Mouse (Mus musculus): ENCODE data around the gene Heatr5a. TPM values are rescaled to one million over a fixed set of nuclear protein-coding genes. Genes with fewer than 3 reads are reported as not detected.

Gene Heatr5a
- 12.7 and 13.8 TPM in 2 replicates for polyA plus RNA-seq (2016; fragmentation: Nextera tagmentation; extraction: Ambion mirVana)

GRCm38 (mm10) chr12:51971070-51971664, at the start of gene Heatr5a:
Gene Heatr5a, minus strand, starts transcription at chr12:51971321.
- H3K9me3 ChIP-seq (replicated peaks): no peaks in the 10 kb centered on the region; the same call in 1 of the 2 replicates
- H3K4me2 ChIP-seq: peak within 1 kb of the TSS; percentile 80
- H3K27me3 ChIP-seq (replicated peaks): no peaks in the 10 kb centered on the region
- H3K36me3 ChIP-seq: no peaks in the 10 kb centered on the region; the same call in 1 of the 2 replicates
- peak within 1 kb of the TSS; percentile 97 for H3K9ac ChIP-seq
- under 1% methylated on average over 53 of the region's 53 CpGs for WGBS (ENCODE audit: insufficient replicate concordance)
- peak within 1 kb of the TSS; percentile 94 for H3K4me3 ChIP-seq
- H3K4me1 ChIP-seq: peaks cover 28% of the 10 kb centered on the region
- peak within 1 kb of the TSS; percentile 96 for H3K27ac ChIP-seq
- ATAC-seq: peak; percentile 96

GRCm38 (mm10) chr12:52014494-52015029, 43.4 kb upstream of the Heatr5a start:
- Histone ChIP-seq H3K9me3 (replicated peaks) (no peaks in the 10 kb centered on the region), H3K27ac (no peak overlapping the region), H3K36me3 (no peaks in the 10 kb centered on the region), H3K4me1 (no peaks in the 10 kb centered on the region), H3K27me3 (replicated peaks) (no peaks in the 10 kb centered on the region; the same call in 1 of the 2 replicates), H3K4me3 (no peak overlapping the region), H3K9ac (no peak overlapping the region), H3K4me2 (no peak overlapping the region)
- ATAC-seq: no peak
- WGBS (ENCODE audit: insufficient replicate concordance): 79% methylated on average over 7 of the region's 7 CpGs

GRCm38 (mm10) chr12:52014044-52014443, 42.9 kb upstream of the Heatr5a start:
- Histone ChIP-seq H3K36me3 (no peaks in the 10 kb centered on the region), H3K9me3 (replicated peaks) (no peaks in the 10 kb centered on the region), H3K4me2 (no peak overlapping the region), H3K4me3 (no peak overlapping the region), H3K4me1 (no peaks in the 10 kb centered on the region), H3K9ac (no peak overlapping the region), H3K27me3 (replicated peaks) (no peaks in the 10 kb centered on the region; the same call in 1 of the 2 replicates), H3K27ac (no peak overlapping the region)
- WGBS (ENCODE audit: insufficient replicate concordance): 72% methylated on average over 11 of the region's 11 CpGs
- ATAC-seq: no peak

GRCm38 (mm10) chr12:52013274-52013673, 42.2 kb upstream of the Heatr5a start:
- H3K27ac ChIP-seq: no peak overlapping the region
- 49% methylated on average over 9 of the region's 9 CpGs for WGBS (ENCODE audit: insufficient replicate concordance)
- no peak for ATAC-seq
- H3K36me3 ChIP-seq: no peaks in the 10 kb centered on the region
- no peaks in the 10 kb centered on the region for H3K9me3 ChIP-seq (replicated peaks)
- no peak overlapping the region for H3K4me3 ChIP-seq
- H3K4me2 ChIP-seq: no peak overlapping the region
- H3K27me3 ChIP-seq (replicated peaks): no peaks in the 10 kb centered on the region; the same call in 1 of the 2 replicates
- H3K4me1 ChIP-seq: no peaks in the 10 kb centered on the region
- no peak overlapping the region for H3K9ac ChIP-seq

- no peaks in the 10 kb centered on the region for H3K4me1 ChIP-seq
- no peak overlapping the region for H3K4me2 ChIP-seq
- H3K9me3 ChIP-seq (replicated peaks): no peaks in the 10 kb centered on the region
- H3K27me3 ChIP-seq (replicated peaks): no peaks in the 10 kb centered on the region; the same call in 1 of the 2 replicates
- WGBS (ENCODE audit: insufficient replicate concordance): 65% methylated on average over 8 of the region's 8 CpGs
- no peak for ATAC-seq
- no peak overlapping the region for H3K9ac ChIP-seq
- H3K27ac ChIP-seq: no peak overlapping the region
- no peaks in the 10 kb centered on the region for H3K36me3 ChIP-seq
- no peak overlapping the region for H3K4me3 ChIP-seq
Observed at GRCm38 (mm10) chr12:52012159-52012558, 41.0 kb upstream of the Heatr5a start.

- Histone ChIP-seq H3K4me3 (no peak overlapping the region), H3K36me3 (no peaks in the 10 kb centered on the region), H3K9me3 (replicated peaks) (no peaks in the 10 kb centered on the region), H3K27ac (no peak overlapping the region), H3K4me1 (peaks cover 8% of the 10 kb centered on the region), H3K9ac (no peak overlapping the region), H3K27me3 (replicated peaks) (no peaks in the 10 kb centered on the region; the same call in 1 of the 2 replicates), H3K4me2 (no peak overlapping the region)
- no peak for ATAC-seq
- WGBS (ENCODE audit: insufficient replicate concordance): 62% methylated on average over 2 of the region's 2 CpGs
Observed at GRCm38 (mm10) chr12:52010630-52010961, 39.5 kb upstream of the Heatr5a start.

GRCm38 (mm10) chr12:52009928-52010629, 39.0 kb upstream of the Heatr5a start:
- no peak for ATAC-seq
- H3K4me3 ChIP-seq: no peak overlapping the region
- no peak overlapping the region for H3K27ac ChIP-seq
- no peaks in the 10 kb centered on the region; the same call in 1 of the 2 replicates for H3K27me3 ChIP-seq (replicated peaks)
- no peak overlapping the region for H3K4me2 ChIP-seq
- no peaks in the 10 kb centered on the region for H3K9me3 ChIP-seq (replicated peaks)
- WGBS (ENCODE audit: insufficient replicate concordance): 62% methylated on average over 15 of the region's 15 CpGs
- no peaks in the 10 kb centered on the region for H3K36me3 ChIP-seq
- no peak overlapping the region for H3K9ac ChIP-seq
- H3K4me1 ChIP-seq: peaks cover 13% of the 10 kb centered on the region

GRCm38 (mm10) chr12:52006633-52006994, 35.5 kb upstream of the Heatr5a start:
- Histone ChIP-seq H3K9me3 (replicated peaks) (no peaks in the 10 kb centered on the region), H3K9ac (peak overlapping the region; percentile 85; the same call in 1 of the 2 replicates), H3K27ac (no peak overlapping the region), H3K4me2 (peak overlapping the region; percentile 82), H3K27me3 (replicated peaks) (no peaks in the 10 kb centered on the region; the same call in 1 of the 2 replicates), H3K4me1 (peaks cover 24% of the 10 kb centered on the region), H3K36me3 (peaks cover 16% of the 10 kb centered on the region), H3K4me3 (peak overlapping the region; percentile 77)
- peak; percentile 57 for ATAC-seq
- WGBS (ENCODE audit: insufficient replicate concordance): 33% methylated on average over 5 of the region's 5 CpGs

GRCm38 (mm10) chr12:52005877-52006632, 34.9 kb upstream of the Heatr5a start, which contains the start of gene Dtd2:
Gene Dtd2, minus strand, starts transcription at chr12:52006501.
- Histone ChIP-seq H3K4me3 (peak within 1 kb of the TSS; percentile 77), H3K36me3 (peaks cover 16% of the 10 kb centered on the region), H3K27me3 (replicated peaks) (no peaks in the 10 kb centered on the region; the same call in 1 of the 2 replicates), H3K9ac (peak within 1 kb of the TSS; percentile 85), H3K4me1 (peaks cover 28% of the 10 kb centered on the region), H3K9me3 (replicated peaks) (no peaks in the 10 kb centered on the region), H3K27ac (peak within 1 kb of the TSS; percentile 78), H3K4me2 (peak within 1 kb of the TSS; percentile 82)
- peak; percentile 93 for ATAC-seq
- WGBS (ENCODE audit: insufficient replicate concordance): 2% methylated on average over 46 of the region's 46 CpGs

GRCm38 (mm10) chr12:52002746-52003145, 31.6 kb upstream of the Heatr5a start:
- Histone ChIP-seq H3K9me3 (replicated peaks) (no peaks in the 10 kb centered on the region), H3K9ac (no peak overlapping the region), H3K27me3 (replicated peaks) (no peaks in the 10 kb centered on the region), H3K4me1 (peaks cover 45% of the 10 kb centered on the region), H3K4me3 (no peak overlapping the region), H3K4me2 (no peak overlapping the region), H3K27ac (no peak overlapping the region), H3K36me3 (peaks cover 34% of the 10 kb centered on the region)
- no peak for ATAC-seq
- WGBS (ENCODE audit: insufficient replicate concordance): 75% methylated on average over 3 of the region's 3 CpGs

- no peaks in the 10 kb centered on the region for H3K27me3 ChIP-seq (replicated peaks)
- H3K9ac ChIP-seq: no peak overlapping the region
- WGBS (ENCODE audit: insufficient replicate concordance): 24% methylated on average over 4 of the region's 4 CpGs
- H3K4me2 ChIP-seq: no peak overlapping the region
- H3K36me3 ChIP-seq: peaks cover 44% of the 10 kb centered on the region
- no peak overlapping the region for H3K27ac ChIP-seq
- ATAC-seq: no peak
- H3K4me1 ChIP-seq: peaks cover 44% of the 10 kb centered on the region
- H3K9me3 ChIP-seq (replicated peaks): no peaks in the 10 kb centered on the region
- H3K4me3 ChIP-seq: no peak overlapping the region
Observed at GRCm38 (mm10) chr12:52001544-52001943, 30.4 kb upstream of the Heatr5a start.

All from liver, embryonic 12.5 days (tissue).